Mouse (Mus musculus): ENCODE results near the gene Taf6. TPM values are rescaled to one million over a fixed set of nuclear protein-coding genes. Genes with fewer than 3 reads are reported as not detected.
"Not testable (repeated sequence)": the region's sequence is repeated elsewhere in the genome, so short reads cannot be mapped to it uniquely, and the experiment has no call there.

Gene Taf6
- 102 and 109 TPM in 2 replicates for polyA plus RNA-seq (2015; fragmentation: Nextera tagmentation; extraction: Ambion mirVana)

GRCm38 (mm10) chr5:138186950-138187638 lies at the start of gene Taf6, which contains the start of gene Cnpy4:
Gene Taf6 (minus strand): TSS chr5:138187451.
Gene Cnpy4 (plus strand): TSS chr5:138187485.
- Histone ChIP-seq H3K36me3 (peaks cover 56% of the 10 kb centered on the region), H3K9me3 (replicated peaks) (no peaks in the 10 kb centered on the region), H3K27ac (peak within 1 kb of the TSS; percentile 84), H3K4me3 (replicated peaks) (peak within 1 kb of the TSS; percentile 87), H3K27me3 (no peaks in the 10 kb centered on the region), H3K4me2 (peak within 1 kb of the TSS; percentile 79), H3K9ac (peak within 1 kb of the TSS; percentile 83), H3K4me1 (peaks cover 15% of the 10 kb centered on the region)
- WGBS: under 1% methylated on average over 31 of the region's 31 CpGs
- ATAC-seq (replicated peaks; ENCODE audit: low FRiP score): peak; percentile 88

GRCm38 (mm10) chr5:138234224-138234623 lies 47.0 kb upstream of the Taf6 start:
- no peak overlapping the region for H3K4me3 ChIP-seq (replicated peaks)
- no peaks in the 10 kb centered on the region for H3K9me3 ChIP-seq (replicated peaks)
- peak overlapping the region; percentile 83 for H3K27ac ChIP-seq
- no peaks in the 10 kb centered on the region for H3K27me3 ChIP-seq
- H3K9ac ChIP-seq: no peak overlapping the region
- peaks cover 8% of the 10 kb centered on the region; the same call in 1 of the 2 replicates for H3K4me1 ChIP-seq
- H3K36me3 ChIP-seq: no peaks in the 10 kb centered on the region
- no peak for ATAC-seq (replicated peaks; ENCODE audit: low FRiP score)
- no peak overlapping the region for H3K4me2 ChIP-seq

DNA sequence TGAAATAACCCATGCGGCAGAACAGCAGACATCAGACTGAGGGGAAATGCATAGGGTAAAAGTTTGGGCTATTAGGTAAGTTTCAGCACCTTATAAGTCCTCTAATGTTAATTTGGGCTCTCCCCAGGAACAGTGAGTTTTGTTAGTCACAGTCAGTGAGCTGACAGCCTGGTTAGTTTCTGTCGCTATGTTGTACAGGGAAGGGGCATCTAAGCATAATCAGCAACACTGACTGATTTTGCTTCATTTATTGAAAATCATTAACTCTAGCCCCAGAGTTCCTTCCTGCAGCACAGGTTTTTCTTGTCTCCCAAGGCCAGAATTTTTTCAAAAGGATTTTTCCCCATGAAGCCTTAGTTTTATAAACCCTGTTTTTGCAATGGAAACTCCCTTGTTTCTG lies 46.5 kb upstream of the Taf6 start:
- no peak for ATAC-seq (replicated peaks; ENCODE audit: low FRiP score)
- H3K4me3 ChIP-seq (replicated peaks): no peak overlapping the region
- H3K9me3 ChIP-seq (replicated peaks): no peaks in the 10 kb centered on the region
- WGBS: 69% methylated on average over 2 of the region's 2 CpGs
- H3K9ac ChIP-seq: no peak overlapping the region
- peaks cover 8% of the 10 kb centered on the region; the same call in 1 of the 2 replicates for H3K4me1 ChIP-seq
- peak overlapping the region; percentile 83 for H3K27ac ChIP-seq
- no peaks in the 10 kb centered on the region for H3K36me3 ChIP-seq
- H3K4me2 ChIP-seq: no peak overlapping the region
- H3K27me3 ChIP-seq: no peaks in the 10 kb centered on the region

DNA sequence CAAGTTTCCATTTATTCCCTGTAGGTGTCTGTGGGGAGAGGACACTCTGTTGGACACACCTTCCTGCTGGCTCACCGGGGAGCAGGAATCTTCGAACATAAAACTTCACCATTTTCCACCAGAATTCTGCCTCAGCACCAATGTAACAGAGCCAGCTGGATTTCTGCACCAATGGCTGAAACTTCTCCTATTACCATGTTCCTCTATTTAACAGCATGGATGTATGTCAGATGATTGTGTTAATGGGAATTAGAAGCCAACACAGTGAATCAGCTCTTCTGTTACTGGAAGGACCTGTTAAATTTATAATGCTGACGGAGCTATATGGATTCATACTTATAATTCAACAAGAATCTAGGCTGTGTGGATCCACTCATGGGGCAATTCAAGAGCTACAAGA lies 42.3 kb upstream of the Taf6 start:
- no peak overlapping the region for H3K9ac ChIP-seq
- H3K36me3 ChIP-seq: no peaks in the 10 kb centered on the region
- no peak overlapping the region for H3K4me3 ChIP-seq (replicated peaks)
- ATAC-seq (replicated peaks; ENCODE audit: low FRiP score): no peak
- H3K9me3 ChIP-seq (replicated peaks): no peaks in the 10 kb centered on the region
- no peaks in the 10 kb centered on the region for H3K27me3 ChIP-seq
- H3K4me2 ChIP-seq: no peak overlapping the region
- peaks cover 8% of the 10 kb centered on the region; the same call in 1 of the 2 replicates for H3K4me1 ChIP-seq
- 85% methylated on average over 3 of the region's 3 CpGs for WGBS
- H3K27ac ChIP-seq: no peak overlapping the region

GRCm38 (mm10) chr5:138228026-138228425 lies 40.8 kb upstream of the Taf6 start:
- WGBS: 55% methylated on average over 3 of the region's 3 CpGs
- Histone ChIP-seq H3K4me3 (replicated peaks) (no peak overlapping the region), H3K4me1 (peaks cover 8% of the 10 kb centered on the region; the same call in 1 of the 2 replicates), H3K36me3 (no peaks in the 10 kb centered on the region), H3K9me3 (replicated peaks) (no peaks in the 10 kb centered on the region), H3K27ac (no peak overlapping the region), H3K9ac (no peak overlapping the region), H3K27me3 (no peaks in the 10 kb centered on the region), H3K4me2 (no peak overlapping the region)
- ATAC-seq (replicated peaks; ENCODE audit: low FRiP score): no peak

DNA sequence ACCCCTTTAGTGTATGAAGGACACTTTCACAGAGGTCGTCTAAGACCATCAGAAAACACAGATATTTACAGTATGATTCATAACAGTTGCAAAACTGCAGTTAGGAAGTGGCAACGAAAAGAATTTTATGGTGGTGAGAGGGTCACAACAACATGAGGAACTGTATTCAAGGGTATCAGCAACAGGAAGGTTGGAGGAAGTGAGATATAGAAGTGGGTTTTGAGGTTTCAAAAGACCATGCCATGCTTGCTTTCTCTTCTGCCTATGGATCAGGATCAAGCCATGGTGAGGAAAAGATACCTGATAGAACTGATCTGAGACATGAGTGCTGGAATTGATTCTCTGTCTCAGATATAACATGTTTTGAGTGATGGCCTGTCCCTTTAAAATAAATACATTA lies 40.1 kb upstream of the Taf6 start:
- no peaks in the 10 kb centered on the region for H3K36me3 ChIP-seq
- H3K27ac ChIP-seq: no peak overlapping the region
- WGBS: 70% methylated on average over 2 of the region's 2 CpGs
- H3K4me2 ChIP-seq: no peak overlapping the region
- no peak for ATAC-seq (replicated peaks; ENCODE audit: low FRiP score)
- H3K4me3 ChIP-seq (replicated peaks): no peak overlapping the region
- no peaks in the 10 kb centered on the region for H3K9me3 ChIP-seq (replicated peaks)
- H3K4me1 ChIP-seq: 0 out of 2 replicates have a peak, but pooled peaks cover 4% of the 10 kb centered on the region
- no peak overlapping the region for H3K9ac ChIP-seq
- H3K27me3 ChIP-seq: no peaks in the 10 kb centered on the region

- Histone ChIP-seq H3K9ac (no peak overlapping the region), H3K27me3 (no peaks in the 10 kb centered on the region), H3K4me1 (0 out of 2 replicates have a peak, but pooled peaks cover 4% of the 10 kb centered on the region), H3K4me3 (replicated peaks) (no peak overlapping the region), H3K36me3 (no peaks in the 10 kb centered on the region), H3K4me2 (no peak overlapping the region), H3K9me3 (replicated peaks) (no peaks in the 10 kb centered on the region), H3K27ac (no peak overlapping the region)
- ATAC-seq (replicated peaks; ENCODE audit: low FRiP score): no peak
- 74% methylated on average over 4 of the region's 4 CpGs for whole genome bisulfite sequencing
Observed at GRCm38 (mm10) chr5:138226491-138226890, 39.2 kb upstream of the Taf6 start.

DNA sequence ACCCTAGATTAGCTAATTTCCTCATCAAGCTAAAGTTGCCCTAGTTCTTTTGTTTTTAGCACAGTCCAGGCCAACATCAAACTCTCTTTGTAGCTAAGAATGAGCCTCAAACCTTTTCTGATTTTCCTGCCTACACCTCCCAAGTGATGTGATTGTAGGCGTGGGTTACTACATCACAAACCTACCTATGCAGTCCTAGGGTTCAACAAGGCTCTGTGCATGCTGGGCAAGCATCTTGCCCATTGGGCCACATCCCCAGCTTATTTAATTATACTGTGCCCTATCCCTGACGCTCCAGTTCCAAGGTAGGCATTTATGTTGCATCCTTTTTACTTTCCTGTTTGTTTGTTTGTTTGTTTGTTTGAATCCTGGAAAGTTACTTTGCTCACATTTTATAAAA lies 38.4 kb upstream of the Taf6 start, which contains the start of gene Nxpe5:
Gene Nxpe5 (plus strand): TSS at position 199 of the 400 bp plus-strand sequence.
- no peak within 1 kb of the TSS for H3K4me2 ChIP-seq
- no peaks in the 10 kb centered on the region for H3K9me3 ChIP-seq (replicated peaks)
- WGBS: 47% methylated on average over 2 of the region's 2 CpGs
- no peaks in the 10 kb centered on the region for H3K36me3 ChIP-seq
- no peak within 1 kb of the TSS for H3K4me3 ChIP-seq (replicated peaks)
- no peaks in the 10 kb centered on the region for H3K27me3 ChIP-seq
- H3K27ac ChIP-seq: no peak within 1 kb of the TSS
- 0 out of 2 replicates have a peak, but pooled peaks cover 4% of the 10 kb centered on the region for H3K4me1 ChIP-seq
- H3K9ac ChIP-seq: no peak within 1 kb of the TSS
- ATAC-seq (replicated peaks; ENCODE audit: low FRiP score): no peak

DNA sequence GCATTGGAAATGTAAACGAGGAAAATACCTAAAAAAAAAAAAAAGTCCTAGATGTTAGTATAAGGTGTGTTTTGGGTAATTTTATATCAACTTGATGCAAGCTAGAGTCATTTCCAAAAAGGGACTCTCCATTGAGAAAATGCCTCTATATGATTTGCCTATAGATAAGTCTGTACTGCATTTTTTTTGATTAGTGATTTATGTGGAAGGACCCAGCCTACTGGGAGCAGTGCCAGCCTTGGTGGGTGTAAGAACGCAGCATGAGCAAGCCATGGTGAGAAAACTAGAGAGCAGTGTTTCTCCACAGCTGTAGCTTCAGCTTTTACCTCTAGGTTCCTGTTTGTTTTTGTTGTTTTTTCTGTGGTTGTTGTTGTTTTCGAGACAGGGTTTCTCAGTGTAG lies 36.0 kb upstream of the Taf6 start:
- H3K4me2 ChIP-seq: no peak overlapping the region
- peaks cover 5% of the 10 kb centered on the region; the same call in 1 of the 2 replicates for H3K4me1 ChIP-seq
- H3K4me3 ChIP-seq (replicated peaks): no peak overlapping the region
- no peaks in the 10 kb centered on the region for H3K27me3 ChIP-seq
- no peaks in the 10 kb centered on the region for H3K36me3 ChIP-seq
- 62% methylated on average over 3 of the region's 3 CpGs for WGBS
- no peak overlapping the region for H3K9ac ChIP-seq
- no peak for ATAC-seq (replicated peaks; ENCODE audit: low FRiP score)
- no peak overlapping the region for H3K27ac ChIP-seq
- no peaks in the 10 kb centered on the region for H3K9me3 ChIP-seq (replicated peaks)

GRCm38 (mm10) chr5:138222111-138222510 lies 34.9 kb upstream of the Taf6 start:
- no peaks in the 10 kb centered on the region for H3K27me3 ChIP-seq
- ATAC-seq (replicated peaks; ENCODE audit: low FRiP score): peak; percentile 66; the same call in 1 of the 2 replicates
- WGBS: 25% methylated on average over 4 of the region's 4 CpGs
- H3K4me2 ChIP-seq: no peak overlapping the region
- no peak overlapping the region for H3K9ac ChIP-seq
- no peak overlapping the region for H3K27ac ChIP-seq
- no peaks in the 10 kb centered on the region for H3K36me3 ChIP-seq
- no peak overlapping the region for H3K4me3 ChIP-seq (replicated peaks)
- H3K9me3 ChIP-seq (replicated peaks): no peaks in the 10 kb centered on the region
- H3K4me1 ChIP-seq: peaks cover 5% of the 10 kb centered on the region; the same call in 1 of the 2 replicates

- Histone ChIP-seq H3K27ac (peak overlapping the region; percentile 87), H3K9ac (no peak overlapping the region), H3K4me2 (no peak overlapping the region), H3K4me3 (replicated peaks) (no peak overlapping the region), H3K9me3 (replicated peaks) (peaks cover 16% of the 10 kb centered on the region), H3K4me1 (peaks cover 5% of the 10 kb centered on the region; the same call in 1 of the 2 replicates), H3K27me3 (no peaks in the 10 kb centered on the region), H3K36me3 (no peaks in the 10 kb centered on the region)
- WGBS: 25% methylated on average over 2 of the region's 2 CpGs
- peak; percentile 54; the same call in 1 of the 2 replicates for ATAC-seq (replicated peaks; ENCODE audit: low FRiP score)
Observed at GRCm38 (mm10) chr5:138219864-138220263, 32.6 kb upstream of the Taf6 start.

DNA sequence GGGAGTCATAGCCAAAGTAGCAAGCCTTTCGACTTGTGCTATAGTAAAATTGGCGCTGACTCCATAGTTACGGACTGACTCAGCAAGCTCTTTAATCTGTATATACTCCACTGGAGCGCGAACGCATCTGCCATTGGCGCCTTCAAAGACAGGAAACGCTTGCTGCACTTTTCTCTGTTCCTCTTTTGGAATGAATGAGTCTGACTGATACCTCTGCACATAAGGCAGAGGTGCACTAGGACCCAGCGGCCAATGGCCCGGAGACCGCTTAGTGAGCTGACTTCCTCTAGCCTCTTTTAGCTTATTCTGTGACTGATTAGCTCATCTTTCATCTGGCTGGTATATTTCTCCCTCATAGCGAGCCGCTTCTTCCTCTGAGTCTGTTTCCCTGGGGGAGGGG lies 29.4 kb upstream of the Taf6 start:
- H3K9me3 ChIP-seq (replicated peaks): peaks cover 22% of the 10 kb centered on the region
- not testable (repeated sequence) for H3K4me1 ChIP-seq; H3K27me3 ChIP-seq; H3K9ac ChIP-seq; H3K4me2 ChIP-seq; H3K36me3 ChIP-seq; ATAC-seq (replicated peaks; ENCODE audit: low FRiP score); H3K4me3 ChIP-seq (replicated peaks); H3K27ac ChIP-seq
- WGBS: 94% methylated on average over 13 of the region's 13 CpGs
